Mouse (Mus musculus) forebrain, embryonic 13.5 days (tissue): ENCODE data around the gene Usp44. TPM values are rescaled to one million over a fixed set of nuclear protein-coding genes. Genes with fewer than 3 reads are reported as not detected.

Source experiments
- ATAC-seq: fragments of 200-750 bp; cut with Nextera tagmentation; 2 replicates; pipeline ENCODE4 v1.8.0; 2017
- H3K27ac ChIP-seq: fragments of 300-500 bp; sonication (generic); 2 replicates; pipeline ENCODE4 v1.5.1; 2015; ENCODE audit warnings: inconsistent platforms, mild to moderate bottlenecking, moderate library complexity
- H3K27me3 ChIP-seq: fragments of 300-500 bp; sonication (generic); 2 replicates; pipeline ENCODE4 v1.6.1; 2015; ENCODE audit warnings: mild to moderate bottlenecking, inconsistent platforms
- H3K36me3 ChIP-seq: fragments of 300-500 bp; sonication (generic); 2 replicates; pipeline ENCODE4 v1.6.1; 2015; ENCODE audit warnings: mild to moderate bottlenecking, inconsistent platforms; ENCODE audit not compliant: poor library complexity, severe bottlenecking
- H3K4me1 ChIP-seq: fragments of 300-500 bp; sonication (generic); 2 replicates; pipeline ENCODE4 v1.6.1; 2015; ENCODE audit warnings: inconsistent platforms
- H3K4me2 ChIP-seq: fragments of 300-500 bp; sonication (generic); 2 replicates; pipeline ENCODE4 v1.6.1; 2015; ENCODE audit warnings: inconsistent platforms, mild to moderate bottlenecking, moderate library complexity
- H3K4me3 ChIP-seq: fragments of 300-500 bp; sonication (generic); 2 replicates; pipeline ENCODE4 v1.5.1; 2015; ENCODE audit warnings: mild to moderate bottlenecking, inconsistent platforms
- H3K9ac ChIP-seq: fragments of 300-500 bp; sonication (generic); 2 replicates; pipeline ENCODE4 v1.6.1; 2015; ENCODE audit warnings: mild to moderate bottlenecking, inconsistent platforms
- H3K9me3 ChIP-seq: fragments of 300-500 bp; sonication (generic); replicated peaks from 2 replicates; pipeline ENCODE4 v1.6.1; 2016; ENCODE audit warnings: inconsistent platforms
- WGBS: fragments of 180-500 bp; shearing (Covaris S2); methylation state at CpG from one replicate; pipeline ENCODE4 v1.1.7; 2015; 5-methylcytosine and 5-hydroxymethylcytosine counted together
- polyA plus RNA-seq: library from polyadenylated mRNA; unstranded; fragments of >200 nt; fragmentation: Nextera tagmentation; extraction: Ambion mirVana; gene quantifications from 2 replicates; pipeline ENCODE4 v1.2.1, GENCODE M21; 2015

Gene Usp44
- polyA plus RNA-seq, 1 experiment from 2014 or later, result 3.0 TPM

GRCm38 (mm10) chr10:93868886-93869285 is 37.5 kb downstream of the Usp44 start:
- H3K4me1 ChIP-seq, result no peaks in the 10 kb centered on the region
- ATAC-seq, result no peak
- WGBS, result 94% methylated on average over 4 of the region's 4 CpGs
- H3K27ac ChIP-seq, result no peak overlapping the region
- H3K9me3 ChIP-seq, result no peaks in the 10 kb centered on the region
- H3K36me3 ChIP-seq, result peaks cover 87% of the 10 kb centered on the region
- H3K27me3 ChIP-seq, result no peaks in the 10 kb centered on the region
- no peak overlapping the region for H3K9ac ChIP-seq
- H3K4me2 ChIP-seq, result no peak overlapping the region
- H3K4me3 ChIP-seq, result no peak overlapping the region

GRCm38 (mm10) chr10:93876772-93877171 is 45.4 kb downstream of the Usp44 start:
- WGBS, result 91% methylated on average over 1 of the region's 1 CpGs

GRCm38 (mm10) chr10:93878732-93879131 is 47.4 kb downstream of the Usp44 start:
- Histone ChIP-seq H3K27ac (no peak overlapping the region), H3K9me3 (no peaks in the 10 kb centered on the region), H3K4me1 (peaks cover 3% of the 10 kb centered on the region; the same call in 1 of the 2 replicates), H3K36me3 (peaks cover 56% of the 10 kb centered on the region), H3K4me3 (no peak overlapping the region), H3K9ac (no peak overlapping the region), H3K27me3 (no peaks in the 10 kb centered on the region), H3K4me2 (no peak overlapping the region)
- WGBS, result 96% methylated on average over 4 of the region's 4 CpGs
- no peak for ATAC-seq

More at GRCm38 (mm10) chr10:93876772-93877171, 45.4 kb downstream of the Usp44 start:
- no peaks in the 10 kb centered on the region for H3K27me3 ChIP-seq
- no peaks in the 10 kb centered on the region for H3K9me3 ChIP-seq
- no peak overlapping the region for H3K27ac ChIP-seq
- peaks cover 63% of the 10 kb centered on the region for H3K36me3 ChIP-seq
- no peak overlapping the region for H3K4me2 ChIP-seq
- ATAC-seq, result no peak
- no peak overlapping the region for H3K9ac ChIP-seq
- no peak overlapping the region for H3K4me3 ChIP-seq
- no peaks in the 10 kb centered on the region for H3K4me1 ChIP-seq

- Histone ChIP-seq H3K36me3 (peaks cover 63% of the 10 kb centered on the region), H3K9me3 (no peaks in the 10 kb centered on the region)
- ATAC-seq, result no peak
These were observed 50.6 kb downstream of the Usp44 start for GRCm38 (mm10) chr10:93881918-93882317.

GRCm38 (mm10) chr10:93882738-93883364 is 51.5 kb downstream of the Usp44 start:
- peaks cover 62% of the 10 kb centered on the region for H3K36me3 ChIP-seq
- 72% methylated on average over 8 of the region's 8 CpGs for WGBS
- no peak for ATAC-seq

More at GRCm38 (mm10) chr10:93881918-93882317, 50.6 kb downstream of the Usp44 start:
- Histone ChIP-seq H3K27me3 (no peaks in the 10 kb centered on the region), H3K4me2 (no peak overlapping the region), H3K4me3 (no peak overlapping the region), H3K27ac (no peak overlapping the region), H3K9ac (no peak overlapping the region), H3K4me1 (peaks cover 3% of the 10 kb centered on the region; the same call in 1 of the 2 replicates)

GRCm38 (mm10) chr10:93885839-93886477 is 54.6 kb downstream of the Usp44 start:
- no peak for ATAC-seq
- WGBS, result 86% methylated on average over 14 of the region's 14 CpGs
- no peak overlapping the region for H3K4me2 ChIP-seq
- no peaks in the 10 kb centered on the region for H3K27me3 ChIP-seq
- no peak overlapping the region for H3K27ac ChIP-seq
- H3K4me1 ChIP-seq, result peaks cover 20% of the 10 kb centered on the region
- no peak overlapping the region for H3K9ac ChIP-seq
- peaks cover 41% of the 10 kb centered on the region for H3K36me3 ChIP-seq
- no peaks in the 10 kb centered on the region for H3K9me3 ChIP-seq
- H3K4me3 ChIP-seq, result no peak overlapping the region

More at GRCm38 (mm10) chr10:93882738-93883364, 51.5 kb downstream of the Usp44 start:
- Histone ChIP-seq H3K4me2 (no peak overlapping the region), H3K4me1 (peaks cover 7% of the 10 kb centered on the region), H3K9ac (no peak overlapping the region), H3K27me3 (no peaks in the 10 kb centered on the region), H3K4me3 (no peak overlapping the region), H3K27ac (no peak overlapping the region), H3K9me3 (no peaks in the 10 kb centered on the region)

GRCm38 (mm10) chr10:93888590-93888934 is 57.2 kb downstream of the Usp44 start:
- Histone ChIP-seq H3K4me3 (peak overlapping the region; percentile 99), H3K36me3 (peaks cover 33% of the 10 kb centered on the region), H3K27me3 (no peaks in the 10 kb centered on the region), H3K9me3 (no peaks in the 10 kb centered on the region), H3K4me1 (peaks cover 17% of the 10 kb centered on the region), H3K4me2 (peak overlapping the region; percentile 87), H3K9ac (peak overlapping the region; percentile 97), H3K27ac (no peak overlapping the region; the same call in 1 of the 2 replicates)
- 20% methylated on average over 10 of the region's 10 CpGs for WGBS
- ATAC-seq, result no peak

- Histone ChIP-seq H3K4me2 (peak overlapping the region; percentile 87), H3K9ac (peak overlapping the region; percentile 97), H3K27me3 (no peaks in the 10 kb centered on the region), H3K27ac (peak overlapping the region; percentile 93), H3K4me1 (peaks cover 17% of the 10 kb centered on the region), H3K36me3 (peaks cover 29% of the 10 kb centered on the region), H3K9me3 (no peaks in the 10 kb centered on the region), H3K4me3 (peak overlapping the region; percentile 99)
- under 1% methylated on average over 38 of the region's 38 CpGs for WGBS
- ATAC-seq, result peak; percentile 76
These were observed 57.7 kb downstream of the Usp44 start for GRCm38 (mm10) chr10:93888935-93889578.

GRCm38 (mm10) chr10:93889579-93889950 is 58.2 kb downstream of the Usp44 start:
- WGBS, result under 1% methylated on average over 27 of the region's 30 CpGs
- peaks cover 17% of the 10 kb centered on the region for H3K4me1 ChIP-seq
- H3K27ac ChIP-seq, result peak overlapping the region; percentile 93

GRCm38 (mm10) chr10:93889976-93890375 is 58.6 kb downstream of the Usp44 start:
- peak overlapping the region; percentile 97 for H3K9ac ChIP-seq
- no peak; the same call in 1 of the 2 replicates for ATAC-seq

More at GRCm38 (mm10) chr10:93889579-93889950, 58.2 kb downstream of the Usp44 start:
- H3K9ac ChIP-seq, result peak overlapping the region; percentile 97
- peak overlapping the region; percentile 99 for H3K4me3 ChIP-seq
- H3K36me3 ChIP-seq, result peaks cover 23% of the 10 kb centered on the region
- H3K4me2 ChIP-seq, result peak overlapping the region; percentile 87
- peak; percentile 99 for ATAC-seq
- no peaks in the 10 kb centered on the region for H3K9me3 ChIP-seq
- no peaks in the 10 kb centered on the region for H3K27me3 ChIP-seq

GRCm38 (mm10) chr10:93890565-93890964 is 59.2 kb downstream of the Usp44 start:
- Histone ChIP-seq H3K4me1 (peaks cover 17% of the 10 kb centered on the region), H3K27ac (no peak overlapping the region), H3K36me3 (peaks cover 13% of the 10 kb centered on the region), H3K4me3 (peak overlapping the region; percentile 99), H3K9ac (peak overlapping the region; percentile 97), H3K27me3 (no peaks in the 10 kb centered on the region), H3K4me2 (peak overlapping the region; percentile 87), H3K9me3 (no peaks in the 10 kb centered on the region)
- 67% methylated on average over 4 of the region's 4 CpGs for WGBS
- ATAC-seq, result no peak

More at GRCm38 (mm10) chr10:93889976-93890375, 58.6 kb downstream of the Usp44 start:
- H3K9me3 ChIP-seq, result no peaks in the 10 kb centered on the region
- no peaks in the 10 kb centered on the region for H3K27me3 ChIP-seq
- H3K4me3 ChIP-seq, result peak overlapping the region; percentile 99
- peak overlapping the region; percentile 87 for H3K4me2 ChIP-seq
- H3K36me3 ChIP-seq, result peaks cover 19% of the 10 kb centered on the region
- peak overlapping the region; percentile 93 for H3K27ac ChIP-seq
- WGBS, result under 1% methylated on average over 22 of the region's 22 CpGs
- H3K4me1 ChIP-seq, result peaks cover 17% of the 10 kb centered on the region

- no peak overlapping the region for H3K27ac ChIP-seq
- ATAC-seq, result no peak
These were observed 59.7 kb downstream of the Usp44 start for GRCm38 (mm10) chr10:93891031-93891430.

More at GRCm38 (mm10) chr10:93891031-93891430, 59.7 kb downstream of the Usp44 start:
- no peak overlapping the region for H3K9ac ChIP-seq
- H3K36me3 ChIP-seq, result peaks cover 9% of the 10 kb centered on the region
- WGBS, result 92% methylated on average over 1 of the region's 1 CpGs
- H3K27me3 ChIP-seq, result no peaks in the 10 kb centered on the region
- H3K4me3 ChIP-seq, result no peak overlapping the region
- H3K9me3 ChIP-seq, result no peaks in the 10 kb centered on the region
- no peak overlapping the region for H3K4me2 ChIP-seq
- H3K4me1 ChIP-seq, result peaks cover 17% of the 10 kb centered on the region
